Mouse (Mus musculus) activated CD4-positive, CD25-positive, alpha-beta regulatory T cell, adult 4 months (primary cell): ENCODE data around the gene Cyp2w1. TPM values are rescaled to one million over a fixed set of nuclear protein-coding genes. Genes with fewer than 3 reads are reported as not detected.

Source experiments
- ATAC-seq: one replicate; pipeline ENCODE4 v1.8.0; 2017
- polyA plus RNA-seq, 2 experiments: library from polyadenylated mRNA; unstranded; fragments of 100-300 nt; shearing (Covaris generic); gene quantifications; one replicate each; pipeline ENCODE4 v1.2.1; 2017

The Cyp2w1 gene
- not detected for polyA plus RNA-seq

DNA sequence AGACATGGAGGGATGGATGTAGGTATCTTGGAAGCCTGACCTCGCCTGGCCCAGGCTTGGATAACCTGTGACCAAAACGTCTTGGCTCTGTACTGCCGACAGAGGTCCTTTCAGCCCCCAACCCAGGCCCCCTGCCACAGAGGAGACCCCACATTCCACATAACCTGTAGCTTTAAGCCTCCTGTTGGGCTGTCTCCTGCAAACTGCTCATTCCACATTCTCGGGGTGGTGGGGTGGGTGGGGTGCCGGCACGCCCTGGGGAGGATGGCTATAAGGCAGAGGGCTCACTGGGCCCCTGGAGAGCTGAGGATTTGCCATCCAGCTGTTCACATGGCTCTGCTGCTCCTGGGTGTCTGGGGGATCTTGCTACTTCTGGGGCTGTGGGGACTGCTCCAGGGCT lies at the start of gene Cyp2w1:
Gene Cyp2w1 (plus strand): TSS at position 301 of the 400 bp plus-strand sequence.
- no peak for ATAC-seq

DNA sequence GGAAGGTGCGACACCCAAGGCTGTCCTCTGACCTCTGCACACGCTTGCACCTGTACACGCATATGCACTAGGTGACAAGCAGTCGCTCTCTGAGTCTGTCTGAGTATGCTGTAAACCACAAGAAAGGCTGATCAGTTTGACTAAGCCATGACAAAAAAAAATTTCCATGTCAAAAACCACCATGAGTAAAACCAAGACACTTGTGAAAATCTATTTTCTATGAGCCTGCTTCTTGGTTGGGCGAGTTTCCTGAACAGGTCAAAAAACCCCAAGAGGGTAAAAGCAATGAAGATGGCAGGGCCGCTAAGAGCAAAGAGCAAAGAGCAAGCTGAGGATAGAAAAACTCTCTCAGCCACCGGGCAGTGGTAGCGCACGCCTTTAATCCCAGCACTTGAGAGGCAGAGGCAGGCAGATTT lies 48.8 kb upstream of the Cyp2w1 start:
- ATAC-seq = peak; percentile 83

DNA sequence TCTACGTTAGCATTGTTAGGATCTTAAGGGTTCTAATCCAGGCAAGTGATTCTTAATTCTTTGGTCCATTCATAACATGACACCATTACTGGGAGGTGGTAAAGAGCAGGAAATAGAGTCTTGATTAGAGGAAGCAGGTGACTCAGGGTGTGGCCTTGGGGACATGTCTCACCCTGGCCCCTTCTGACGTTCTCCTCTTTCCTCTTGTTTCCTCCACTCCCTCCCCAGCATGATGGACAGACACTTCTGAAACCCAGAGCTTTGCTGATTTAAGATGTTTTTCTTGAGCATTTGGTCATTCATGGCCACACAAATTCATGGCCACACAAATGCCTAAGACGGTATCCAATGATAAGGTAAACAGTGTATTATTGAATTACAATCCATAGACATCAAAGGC lies 42.5 kb upstream of the Cyp2w1 start:
- peak; percentile 83 for ATAC-seq

DNA sequence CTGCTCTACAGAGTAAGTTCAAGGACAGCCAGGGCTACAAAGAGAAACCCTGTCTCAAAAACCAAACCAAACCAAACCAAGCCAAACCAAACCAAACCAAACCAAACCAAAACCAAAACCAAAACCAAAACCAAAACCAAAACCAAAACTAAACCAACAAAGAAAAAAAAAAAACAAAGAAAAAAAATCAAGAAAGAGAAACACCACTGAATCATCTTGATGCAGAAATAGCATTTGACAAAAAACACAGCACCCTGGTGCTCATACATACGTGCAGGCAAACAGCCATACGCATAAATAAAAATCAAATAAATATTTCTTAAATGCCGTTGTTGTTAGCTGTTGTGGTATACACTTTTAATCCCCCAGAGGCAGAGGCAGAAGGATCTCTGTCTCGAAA lies 41.9 kb upstream of the Cyp2w1 start:
- ATAC-seq = peak; percentile 25

DNA sequence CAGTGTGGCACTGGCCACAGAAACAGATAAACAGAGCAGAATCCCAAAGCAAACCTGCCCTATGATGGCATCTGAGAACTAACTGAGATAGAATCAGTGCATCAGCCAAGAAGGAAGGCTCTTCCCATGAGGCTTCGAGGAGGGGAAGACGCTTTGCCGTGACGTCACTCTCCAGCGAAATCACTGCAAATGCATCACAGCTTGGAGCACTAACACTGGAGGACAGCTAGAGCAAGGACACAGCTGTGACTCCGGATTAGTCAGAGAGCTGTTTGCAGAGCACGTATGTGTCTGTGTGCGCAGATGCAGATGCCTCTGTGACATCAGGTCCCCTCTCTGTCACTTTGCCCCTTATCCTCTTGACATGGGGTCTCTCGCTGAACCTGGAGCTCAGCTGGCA lies 40.6 kb upstream of the Cyp2w1 start:
- ATAC-seq = no peak

DNA sequence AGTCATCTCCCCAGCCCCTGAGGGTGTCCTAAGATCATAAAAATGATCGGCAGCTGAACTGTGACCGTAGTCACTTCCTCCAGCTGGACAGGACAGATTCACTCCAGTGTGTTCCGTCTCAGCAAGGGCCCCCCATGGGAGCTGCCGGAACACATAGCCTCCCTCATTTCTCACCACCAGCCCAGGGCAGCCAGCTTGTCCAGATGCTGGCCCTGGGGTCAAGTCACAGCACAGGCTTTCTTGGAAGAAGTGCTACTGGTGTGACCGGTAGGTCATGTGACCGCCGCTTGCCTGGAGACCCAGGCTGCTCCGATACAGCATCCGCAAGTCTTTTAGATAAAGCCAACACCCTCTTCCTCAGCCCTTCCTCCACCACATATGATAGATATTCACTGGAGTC lies 38.9 kb upstream of the Cyp2w1 start:
- no peak for ATAC-seq

DNA sequence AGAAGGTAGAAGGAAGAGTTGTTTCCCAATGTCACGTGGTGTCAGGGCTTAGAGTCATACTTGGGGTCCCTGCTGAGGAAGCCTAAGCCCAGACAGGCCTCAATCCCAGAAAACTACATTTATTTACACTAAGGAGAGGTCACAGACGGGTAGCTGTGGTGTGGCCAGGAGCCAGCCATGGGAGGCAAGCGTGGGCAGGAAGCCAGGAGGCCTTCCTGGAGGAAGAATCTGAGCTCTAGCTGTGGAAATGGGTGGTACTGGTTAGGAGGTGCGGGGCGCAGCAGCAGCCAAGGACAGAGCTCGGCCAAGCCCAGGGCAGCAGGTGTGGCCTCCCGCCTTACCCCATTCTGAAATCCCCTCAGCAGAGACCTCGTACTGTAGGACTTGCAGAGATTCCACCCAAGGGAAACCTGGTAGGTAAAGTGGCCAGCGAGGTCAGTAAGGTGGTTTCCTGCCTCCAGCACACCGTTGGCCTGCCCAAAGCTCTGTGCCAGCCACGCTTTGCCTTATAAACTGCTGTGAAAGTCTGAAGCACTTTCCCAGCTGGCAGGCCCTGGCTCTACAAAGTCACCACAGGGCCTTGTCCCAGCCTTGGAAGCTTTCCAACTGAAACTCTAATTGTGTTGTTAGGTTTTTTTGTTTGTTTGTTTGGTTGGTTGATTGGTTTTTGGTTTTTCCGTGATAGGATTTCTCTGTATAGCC lies 37.3 kb upstream of the Cyp2w1 start:
- ATAC-seq = no peak

DNA sequence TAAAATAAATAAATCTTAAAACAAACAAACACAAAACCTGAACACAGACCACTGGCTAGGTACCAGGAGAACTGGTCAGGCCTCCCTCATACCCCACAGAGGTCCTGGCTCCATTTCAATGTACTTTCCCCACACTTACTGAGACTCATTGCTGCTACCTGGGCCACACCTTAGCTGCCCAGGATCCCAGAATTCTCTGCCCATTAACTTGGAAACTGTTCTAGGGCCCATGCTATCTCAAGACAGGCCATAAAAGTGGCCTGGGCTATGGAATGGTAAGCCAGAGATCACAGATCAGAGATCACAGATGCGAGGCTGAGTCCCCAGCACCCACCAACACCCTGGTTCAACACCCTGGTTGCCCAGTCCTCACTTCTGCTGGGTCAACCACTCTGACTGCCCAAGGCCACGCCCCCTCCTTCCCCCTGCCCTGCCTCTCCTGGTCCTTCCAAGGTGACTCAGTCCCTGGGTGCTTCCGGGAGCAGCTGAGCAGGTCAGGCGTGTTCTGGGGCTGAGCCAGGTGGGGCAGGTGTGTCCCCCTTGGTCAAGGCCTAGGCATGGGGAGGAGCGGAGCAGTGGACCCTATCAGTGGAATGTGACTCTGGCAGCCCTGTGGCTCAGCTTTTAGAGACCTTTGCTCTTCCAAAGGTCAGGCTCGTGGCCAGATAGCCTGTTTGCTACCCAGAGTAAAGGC lies 35.3 kb upstream of the Cyp2w1 start:
- ATAC-seq = no peak

DNA sequence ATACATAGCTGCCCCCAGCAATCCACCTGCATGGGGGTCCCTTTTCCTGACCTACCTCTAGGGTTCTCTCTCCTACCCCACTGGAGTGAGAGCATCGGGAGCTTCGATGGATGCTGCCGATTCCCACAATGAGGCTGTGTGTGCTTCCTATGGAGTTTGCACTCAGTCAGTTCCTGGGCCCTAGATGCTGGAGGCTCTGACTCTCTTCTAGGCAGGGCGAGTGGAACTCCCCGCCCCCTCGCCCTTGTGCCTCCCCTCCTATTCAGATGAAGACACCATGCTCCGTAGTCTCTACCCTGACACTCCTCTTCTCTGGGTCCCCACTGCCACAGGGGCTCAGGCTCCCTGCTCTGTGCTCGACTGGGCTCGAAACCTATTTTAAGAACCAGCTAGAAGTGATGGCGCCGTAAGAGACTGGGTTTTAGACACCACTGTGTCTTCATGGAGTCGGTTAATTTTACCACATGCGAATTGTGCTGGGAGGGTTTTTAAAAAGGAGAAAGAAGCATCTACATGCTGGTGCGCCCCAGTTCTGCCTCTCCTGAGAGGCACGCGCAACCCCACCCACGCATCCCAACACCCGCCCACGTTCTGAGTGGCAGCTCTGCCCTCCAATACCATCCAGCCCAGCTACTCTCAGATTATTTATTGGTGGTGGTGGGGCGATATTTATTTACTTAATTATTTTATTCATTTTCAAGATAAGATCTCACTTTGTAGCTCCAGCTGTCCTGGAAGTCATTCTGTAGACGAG lies 34.5 kb upstream of the Cyp2w1 start:
- ATAC-seq = no peak

DNA sequence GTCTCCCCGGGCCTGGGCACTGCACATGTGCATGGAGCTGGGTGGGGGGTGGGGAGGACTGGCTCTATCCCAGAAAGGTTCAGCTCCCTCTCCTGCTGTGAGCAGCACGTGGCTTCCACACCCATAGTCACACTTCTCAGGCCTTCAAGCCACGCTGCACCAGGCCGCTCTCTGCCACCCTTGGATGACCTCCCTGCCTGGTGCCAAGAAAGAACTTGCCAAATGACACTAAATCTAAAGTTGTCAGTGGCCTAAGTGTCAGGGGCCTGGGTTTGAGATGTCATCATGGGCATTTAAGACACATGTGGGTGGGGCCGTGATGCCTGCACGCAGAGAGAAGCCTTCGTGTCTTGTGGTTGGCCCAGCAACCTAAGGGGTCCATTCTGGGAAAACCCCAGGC lies 32.0 kb upstream of the Cyp2w1 start:
- ATAC-seq = no peak

DNA sequence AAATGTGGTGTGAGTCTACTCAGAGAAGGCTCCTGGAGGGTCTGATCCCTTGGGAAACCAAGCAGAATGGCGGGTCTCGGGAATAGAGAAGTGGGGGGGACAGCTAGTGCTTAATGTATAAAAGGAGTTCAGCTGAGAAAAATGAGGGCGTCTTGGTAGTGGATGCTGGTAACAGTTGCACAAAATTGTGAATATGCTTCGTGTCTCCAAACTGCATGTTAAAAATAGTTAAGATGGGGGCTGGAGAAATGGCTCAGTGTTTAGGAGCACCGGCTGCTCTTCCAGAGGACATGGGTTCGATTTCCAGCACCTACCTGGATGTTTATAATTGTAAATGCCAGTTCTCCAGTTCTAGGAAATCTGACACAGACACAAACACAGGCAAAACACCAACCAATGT lies 31.1 kb upstream of the Cyp2w1 start:
- no peak for ATAC-seq

DNA sequence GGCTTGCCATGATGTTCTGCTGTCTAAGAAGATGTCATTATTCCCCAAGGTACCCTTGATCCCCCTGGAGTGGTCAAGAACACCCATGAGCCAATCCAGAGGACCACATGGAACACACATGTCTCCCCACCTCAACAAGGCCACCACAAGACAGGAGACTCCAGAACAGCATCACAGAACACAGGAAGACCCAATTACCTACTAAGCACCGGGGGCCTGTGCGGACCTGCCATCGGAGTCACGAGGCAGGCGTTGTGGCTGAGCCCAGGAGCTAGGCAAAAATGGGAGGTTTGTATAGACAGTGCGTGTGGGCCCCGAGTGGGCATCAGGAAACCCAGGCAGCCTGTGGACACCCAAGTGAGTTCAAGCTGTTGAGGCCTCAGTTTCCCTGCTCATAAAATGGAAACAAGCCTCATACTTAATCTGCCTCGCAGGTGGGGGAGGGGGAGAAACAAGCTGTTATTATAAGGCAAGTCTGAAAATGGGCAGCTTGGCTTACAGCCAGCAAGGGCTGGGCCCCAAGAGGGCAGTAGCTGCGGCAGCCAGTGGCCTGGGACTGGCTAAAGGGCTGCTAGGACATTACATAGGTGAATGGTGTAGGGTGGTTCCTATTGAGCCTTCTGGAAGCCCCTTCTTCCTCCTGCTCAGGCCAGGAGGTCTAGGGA lies 29.0 kb upstream of the Cyp2w1 start:
- ATAC-seq = no peak

DNA sequence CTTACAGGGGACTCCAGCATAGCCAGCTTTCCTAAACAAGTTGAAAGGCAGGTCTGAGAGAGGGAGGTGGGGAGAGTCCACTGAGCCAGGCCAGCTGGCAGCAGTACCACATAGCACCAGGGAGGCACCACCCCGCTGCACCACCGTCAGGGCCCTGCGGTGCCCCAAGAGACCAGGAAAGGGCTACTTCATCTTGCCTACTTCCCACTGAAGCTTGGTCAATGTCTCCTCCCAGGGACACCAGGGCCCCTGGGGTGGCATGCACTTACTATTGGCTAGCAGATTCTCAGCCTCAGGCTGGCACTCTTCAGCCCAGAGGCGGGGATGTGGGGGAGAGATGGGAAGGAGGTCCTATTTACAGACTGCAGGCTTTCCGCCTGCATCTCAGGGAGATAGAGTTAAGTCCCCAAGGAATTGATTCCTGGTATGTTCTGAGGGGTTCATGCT lies 28.3 kb upstream of the Cyp2w1 start:
- no peak for ATAC-seq

DNA sequence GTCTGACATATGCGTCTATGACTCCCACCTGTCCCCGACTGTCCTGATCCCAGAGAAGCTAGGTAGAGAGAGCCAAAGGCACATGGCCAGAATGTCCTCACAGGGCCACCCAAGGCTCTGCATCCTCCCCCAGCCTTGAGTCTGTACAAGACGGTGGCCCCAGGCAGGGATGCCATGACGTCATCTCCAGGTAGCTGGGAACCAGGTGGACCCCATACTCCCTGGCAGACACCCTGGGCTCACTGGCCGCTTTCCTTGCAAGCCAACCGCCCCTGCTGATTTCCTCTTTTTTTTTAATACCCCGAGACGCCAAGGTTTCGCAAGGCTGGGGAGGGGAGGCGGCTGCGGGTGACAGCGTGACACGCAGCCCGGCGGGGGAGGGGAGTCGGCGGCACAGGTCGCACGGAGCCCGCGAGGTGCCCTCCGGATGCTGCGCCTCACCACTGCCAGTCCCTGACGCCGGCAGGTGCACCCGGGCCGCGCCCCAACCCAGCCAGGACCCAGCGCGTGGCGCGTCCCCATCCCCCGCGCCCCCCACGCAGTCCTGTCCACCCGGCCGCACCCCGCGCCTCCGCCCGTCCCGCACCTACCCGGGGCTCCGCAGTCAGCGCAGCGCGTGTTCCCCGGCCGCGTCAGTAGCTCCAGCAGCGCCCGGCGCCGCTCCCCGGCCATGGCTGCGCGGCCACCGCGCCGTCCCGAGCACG lies 27.6 kb upstream of the Cyp2w1 start:
- peak; percentile 72 for ATAC-seq

DNA sequence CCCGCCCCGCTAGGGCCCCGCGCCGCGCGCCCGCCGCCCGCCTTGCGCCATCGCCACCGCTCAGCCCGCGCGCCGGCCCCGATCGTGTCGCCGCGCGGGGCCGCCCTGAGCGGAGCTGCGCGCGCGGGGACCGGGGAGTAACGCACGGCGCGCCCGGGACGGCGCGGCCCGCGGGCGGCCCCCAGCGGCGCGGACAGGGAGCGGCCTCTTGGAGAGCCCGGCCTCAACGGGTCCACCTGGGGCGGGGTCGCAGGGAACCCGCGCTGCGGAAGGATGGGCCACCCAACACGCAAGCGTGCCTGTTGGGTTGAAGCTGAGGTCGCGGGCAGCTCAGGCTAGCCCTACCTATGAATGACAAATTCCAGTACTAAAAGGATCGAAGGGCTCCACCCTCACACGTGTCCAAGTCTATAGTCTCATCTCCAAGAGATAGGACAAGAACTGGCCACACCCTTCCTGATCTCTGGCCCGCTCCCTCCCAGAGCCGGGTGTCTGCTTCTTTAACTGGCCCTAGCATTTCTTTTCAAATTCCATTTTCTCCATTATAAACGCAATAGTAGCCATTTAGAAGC lies 26.9 kb upstream of the Cyp2w1 start, which contains the start of gene Adap1:
Gene Adap1 (minus strand): TSS at position 228 of the 572 bp plus-strand sequence.
- ATAC-seq = peak; percentile 77

DNA sequence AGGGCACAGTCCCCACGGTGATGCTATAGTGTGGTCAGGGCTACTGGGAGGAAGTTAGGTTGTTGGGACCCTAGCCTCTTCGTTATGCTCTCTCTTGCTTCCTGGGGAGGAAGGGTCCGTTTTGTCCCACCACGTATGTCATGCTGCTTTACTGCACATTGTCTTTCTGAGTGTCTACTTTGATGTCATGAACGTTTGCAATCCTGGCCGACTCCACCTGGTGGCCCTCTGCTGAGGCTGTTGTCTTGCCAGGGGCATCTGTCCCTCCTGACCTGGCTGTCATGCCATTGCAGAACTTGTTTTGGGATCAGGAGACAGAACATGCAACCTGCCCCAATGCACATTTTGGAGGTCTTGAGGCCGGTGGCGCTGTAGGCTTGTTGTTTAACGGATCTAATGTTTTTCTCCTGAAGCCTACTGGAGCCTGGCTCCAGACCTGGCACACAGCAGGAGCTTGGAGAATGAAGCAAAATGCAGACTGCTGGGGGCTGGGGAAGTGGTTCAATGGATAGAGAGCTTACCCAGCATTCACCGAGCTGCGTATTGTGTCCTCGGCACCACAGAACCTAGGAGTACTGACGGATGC lies 26.2 kb upstream of the Cyp2w1 start:
- no peak for ATAC-seq

DNA sequence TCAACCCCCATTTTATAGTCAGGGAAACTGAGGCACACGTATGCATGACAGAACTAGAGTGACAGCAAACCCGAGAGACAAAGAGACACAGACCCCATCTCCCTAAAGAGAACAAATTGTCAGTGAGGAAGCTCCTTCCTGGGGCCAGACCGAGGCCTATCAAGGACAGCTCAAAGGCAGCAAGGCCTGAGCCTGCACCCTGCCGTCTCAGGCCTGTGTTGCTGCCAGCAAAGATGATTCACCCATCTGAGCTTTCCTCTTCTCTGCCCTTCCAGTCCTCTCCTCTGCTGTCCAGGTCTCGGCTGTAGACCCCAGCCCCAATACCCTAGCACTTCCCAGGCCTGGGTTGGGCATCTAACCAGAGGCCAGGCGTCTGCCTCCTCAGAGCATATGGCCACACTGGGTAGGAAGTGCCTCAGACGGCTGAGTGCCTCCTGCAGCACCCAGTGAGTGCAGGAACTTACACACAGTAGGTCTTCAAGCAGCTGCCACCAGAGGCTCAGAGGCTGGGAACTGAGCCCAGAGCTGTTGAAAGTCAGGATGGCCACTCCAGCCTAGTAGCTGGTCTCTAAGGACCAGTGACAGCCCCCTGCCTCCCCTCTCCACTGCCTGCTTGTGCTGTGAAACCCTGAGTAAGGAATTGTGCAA lies 25.3 kb upstream of the Cyp2w1 start:
- ATAC-seq = no peak

DNA sequence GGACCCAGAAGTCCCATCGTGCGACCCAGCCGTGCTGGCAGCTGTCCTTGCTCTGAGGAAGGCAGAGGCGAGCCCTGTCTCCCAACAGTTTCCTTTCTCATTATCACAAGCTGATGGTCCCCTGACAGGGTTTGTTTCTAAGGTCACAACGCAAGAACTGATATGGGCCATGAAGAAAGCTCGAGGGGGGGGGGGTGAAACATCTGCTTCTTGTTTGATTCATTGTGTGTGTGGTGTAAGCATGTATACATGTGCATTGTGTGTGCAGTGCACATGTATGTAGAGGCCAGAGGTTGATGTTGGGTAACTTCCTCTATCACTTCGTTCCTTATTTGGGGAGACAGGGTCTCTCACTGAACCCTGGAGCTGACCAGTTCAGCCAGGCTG lies 24.8 kb upstream of the Cyp2w1 start:
- ATAC-seq = no peak

DNA sequence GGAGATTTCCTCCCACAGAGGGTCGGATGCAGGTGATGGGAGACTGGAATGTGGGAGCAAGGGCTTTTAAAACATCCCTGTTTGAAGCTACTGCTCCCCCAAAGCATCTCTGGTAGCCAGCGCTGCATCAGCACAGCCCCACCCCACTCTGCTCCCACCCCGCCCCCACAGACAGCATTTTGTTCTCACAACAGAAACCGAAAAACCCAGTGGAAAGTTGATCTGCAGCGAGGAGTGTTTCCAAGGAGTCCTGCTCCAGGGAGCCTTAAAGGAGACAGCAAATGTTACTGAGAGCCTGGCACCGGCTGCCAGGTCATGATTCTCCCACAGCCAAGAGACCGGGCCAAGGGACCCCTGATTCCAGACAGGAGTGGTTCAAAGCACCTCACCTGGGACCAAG lies 21.7 kb upstream of the Cyp2w1 start:
- ATAC-seq = no peak

DNA sequence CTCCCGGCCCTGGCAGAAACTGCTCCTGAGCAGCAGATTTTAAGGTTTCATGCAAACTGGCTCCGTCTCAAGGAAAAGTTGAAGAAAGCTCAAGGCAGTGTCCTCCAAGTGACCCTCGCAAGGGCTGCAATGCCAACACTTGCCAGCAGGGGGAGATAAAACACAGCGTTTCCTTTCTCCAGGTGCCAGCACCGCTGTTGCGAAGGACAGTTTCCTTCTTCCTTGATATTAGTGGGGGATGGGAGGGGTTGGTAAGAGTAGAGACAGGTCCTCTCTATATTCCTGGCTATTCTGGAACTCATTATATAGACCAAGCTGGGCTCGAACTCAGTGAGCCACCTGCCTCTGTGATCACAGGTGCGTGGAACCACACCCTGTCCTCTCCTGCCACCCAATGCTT lies 20.7 kb upstream of the Cyp2w1 start:
- ATAC-seq = no peak
